ENCODE assay signal across 8 mouse cellular contexts in genomic region chr11:87357317-87358300, GRCm38 (mm10). TPM values are rescaled to one million over a fixed set of nuclear protein-coding genes. Genes with fewer than 3 reads are reported as not detected.
DNase-seq lines count a peak whose midpoint lies in the region; ATAC-seq and TF ChIP-seq lines count a peak whose summit lies in the region.

No protein-coding gene starts in this region.

- peaks cover 51% of the 10 kb centered on the region for H3K27me3 ChIP-seq in lung, embryonic 15.5 days
- peaks cover 50% of the 10 kb centered on the region for H3K27me3 ChIP-seq in forebrain, embryonic 10.5 days (ENCODE audit: poor library complexity, severe bottlenecking)
- peaks cover 35% of the 10 kb centered on the region for H3K27me3 ChIP-seq in liver, embryonic 14.5 days (ENCODE audit: control insufficient read depth, insufficient read depth, low read length)

- H3K4me3 ChIP-seq in lung, embryonic 15.5 days = peak overlapping the region; percentile 71
- H3K4me3 ChIP-seq in forebrain, embryonic 10.5 days = peak overlapping the region; percentile 93
- H3K4me3 ChIP-seq in liver, embryonic 14.5 days (ENCODE audit: insufficient read depth in 1 of 2, low read depth in 2 of 2, low read length in 2 of 2) = peak overlapping the region; percentile 72

- WGBS in lung, embryonic 15.5 days = 7% methylated on average over 31 of the region's 31 CpGs
- 8% methylated on average over 31 of the region's 31 CpGs for WGBS in forebrain, embryonic 10.5 days
- WGBS in liver, embryonic 14.5 days (ENCODE audit: insufficient replicate concordance) = 4% methylated on average over 31 of the region's 31 CpGs

- H3K9me3 ChIP-seq in lung, embryonic 15.5 days = no peaks in the 10 kb centered on the region
- no peaks in the 10 kb centered on the region for H3K9me3 ChIP-seq in forebrain, embryonic 10.5 days
- no peaks in the 10 kb centered on the region for H3K9me3 ChIP-seq in liver, embryonic 14.5 days (ENCODE audit: control insufficient read depth, low read length)

- H3K4me1 ChIP-seq in lung, embryonic 15.5 days = peaks cover 10% of the 10 kb centered on the region
- H3K4me1 ChIP-seq in forebrain, embryonic 10.5 days = peaks cover 28% of the 10 kb centered on the region
- H3K4me1 ChIP-seq in liver, embryonic 14.5 days (replicated peaks; ENCODE audit: control insufficient read depth in 2 of 2, insufficient read depth in 2 of 2, low read length in 1 of 2) = peaks cover 7 to 8% of the 10 kb centered on the region in 2 experiments

- peak overlapping the region; percentile 100 for H3K4me2 ChIP-seq in lung, embryonic 15.5 days
- H3K4me2 ChIP-seq in liver, embryonic 14.5 days (ENCODE audit: low read depth) = peak overlapping the region; percentile 90

- no peak for TF ChIP-seq EP300 in liver, embryonic 14.5 days (IDR thresholded peaks at IDR 0.05; ENCODE audit: low read depth)

- no peak for ATAC-seq in lung, embryonic 15.5 days (ENCODE audit: borderline replicate concordance, extremely low read depth, low FRiP score, low TSS enrichment)
- no peak for ATAC-seq in liver, embryonic 14.5 days (ENCODE audit: insufficient read depth)

- no peaks in the 10 kb centered on the region for H3K36me3 ChIP-seq in lung, embryonic 15.5 days
- peaks cover 14% of the 10 kb centered on the region; the same call in 1 of the 2 replicates for H3K36me3 ChIP-seq in forebrain, embryonic 10.5 days (replicated peaks)
- no peaks in the 10 kb centered on the region for H3K36me3 ChIP-seq in liver, embryonic 14.5 days (replicated peaks; ENCODE audit: control insufficient read depth, insufficient read depth, low read depth)

- TF ChIP-seq CTCF in liver, embryonic 14.5 days (IDR thresholded peaks at IDR 0.05; ENCODE audit: low read depth) = no peak

- peak overlapping the region; percentile 46 for H3K9ac ChIP-seq in lung, embryonic 15.5 days
- H3K9ac ChIP-seq in liver, embryonic 14.5 days (replicated peaks) = peak overlapping the region; percentile 81

- H3K27ac ChIP-seq in lung, embryonic 15.5 days = no peak overlapping the region
- H3K27ac ChIP-seq in forebrain, embryonic 10.5 days = peak overlapping the region; percentile 88
- peak overlapping the region; percentile 3; the same call in 1 of the 2 replicates for H3K27ac ChIP-seq in liver, embryonic 14.5 days

- DNase-seq in lung, postnatal 25 days (ENCODE audit: low spot score) = no peak
- peak; percentile 53 for DNase-seq in adrenal gland, adult 2 months
- DNase-seq in forebrain, embryonic 10.5 days (ENCODE audit: extremely low spot score, low spot score) = peak; percentile 46
- DNase-seq in induced T-regulatory cell, adult 2 months (ENCODE audit: low read depth) = peak; percentile 30
- no peak for DNase-seq in liver, embryonic 14.5 days (ENCODE audit: low read depth in 3 of 3, low spot score in 3 of 3)
- peak; percentile 33 for DNase-seq in right cerebral cortex, postnatal 25 days
- no peak for DNase-seq in ovary, adult 18-20 months (ENCODE audit: low spot score)

RNA-seq across cellular contexts. Expression of gene Ppm1e, which starts 1.2 kb away (rescaled TPM):
- 1.1 and 1.7 TPM in 2 replicates for polyA plus RNA-seq in lung, embryonic 15.5 days (2015; fragmentation: Nextera tagmentation; extraction: Ambion mirVana)
- total RNA-seq in adrenal gland, adult 2 months (2021) = 10 to 100 TPM; 21.6 to 28.1 TPM
- polyA plus RNA-seq in adrenal gland, adult 2 months (2012; rRNA removed) = 5.5 and 5.9 TPM in 2 replicates
- 4.7 and 5.2 TPM in 2 replicates for polyA plus RNA-seq in forebrain, embryonic 10.5 days (2016; fragmentation: Nextera tagmentation; extraction: Ambion mirVana)
- polyA plus RNA-seq in liver, embryonic 14.5 days (2012; rRNA removed) = 1.6 and 2.0 TPM in 2 replicates
- 1.7 and 1.9 TPM in 2 replicates for polyA plus RNA-seq in liver, embryonic 14.5 days (2014; fragmentation: Nextera tagmentation; extraction: Ambion mirVana)

RNA-seq across cellular contexts. Expression of gene Rad51c, which starts 47.1 kb away (rescaled TPM):
- 9.0 and 11.3 TPM in 2 replicates for polyA plus RNA-seq in lung, embryonic 15.5 days (2015; fragmentation: Nextera tagmentation; extraction: Ambion mirVana)
- 1 to 10 TPM; 1.6 to 2.2 TPM for total RNA-seq in adrenal gland, adult 2 months (2021)
- polyA plus RNA-seq in adrenal gland, adult 2 months (2012; rRNA removed) = 0.13 and 0.15 TPM in 2 replicates
- 13.3 and 15.1 TPM in 2 replicates for polyA plus RNA-seq in forebrain, embryonic 10.5 days (2016; fragmentation: Nextera tagmentation; extraction: Ambion mirVana)
- 2.0 and 4.0 TPM in 2 replicates for polyA plus RNA-seq in liver, embryonic 14.5 days (2012; rRNA removed)
- polyA plus RNA-seq in liver, embryonic 14.5 days (2014; fragmentation: Nextera tagmentation; extraction: Ambion mirVana) = 4.3 and 4.4 TPM in 2 replicates

RNA-seq across cellular contexts. Expression of gene Tex14, which starts 47.3 kb away (rescaled TPM):
- polyA plus RNA-seq in lung, embryonic 15.5 days (2015; fragmentation: Nextera tagmentation; extraction: Ambion mirVana) = 0.46 and 0.54 TPM in 2 replicates
- total RNA-seq in adrenal gland, adult 2 months (2021) = 1 to 10 TPM in 1 of 2 experiments, under 1 TPM in 1; 0.35 to 1.3 TPM
- polyA plus RNA-seq in adrenal gland, adult 2 months (2012; rRNA removed) = 0.03 and 0.08 TPM in 2 replicates
- polyA plus RNA-seq in forebrain, embryonic 10.5 days (2016; fragmentation: Nextera tagmentation; extraction: Ambion mirVana) = not detected in 2 replicates
- 0.01 and 0.06 TPM in 2 replicates for polyA plus RNA-seq in liver, embryonic 14.5 days (2012; rRNA removed)
- not detected in 2 replicates for polyA plus RNA-seq in liver, embryonic 14.5 days (2014; fragmentation: Nextera tagmentation; extraction: Ambion mirVana)

Comparison
In these comparisons a context has a peak if more than half of its experiments do, and no peak if none do; other contexts are left out.
1. DNase-seq: peak in adrenal gland, adult 2 months (single experiment), forebrain, embryonic 10.5 days (single experiment), induced T-regulatory cell, adult 2 months (single experiment) and right cerebral cortex, postnatal 25 days (single experiment); none in lung, postnatal 25 days (single experiment), liver, embryonic 14.5 days (0 of 3) and ovary, adult 18-20 months (single experiment).
2. Peak in every context shown above with its lines, with median percentiles within 50 percentile points of each other: H3K4me3 ChIP-seq.